Mouse (Mus musculus) forebrain, embryonic 16.5 days (tissue): ENCODE measurements at regions not wholly inside any gene's neighbourhood (a gene's known extent, or its start where the extent isn't known, plus 50 kb on each side); places are given as distances from the start of the nearest gene placed in this dataset.

Source experiments
- ATAC-seq: fragments of 200-750 bp; cut with Nextera tagmentation; 2 replicates; pipeline ENCODE4 v1.8.0; 2017; ENCODE audit warnings: mild to moderate bottlenecking, moderate library complexity
- H3K27ac ChIP-seq: fragments of 300-500 bp; sonication (generic); 2 replicates; pipeline ENCODE4 v1.5.1; 2014; ENCODE audit warnings: low read length, control low read depth
- H3K27me3 ChIP-seq: fragments of 300-500 bp; sonication (generic); replicated peaks from 2 replicates; pipeline ENCODE4 v1.6.1; 2014; ENCODE audit warnings: low read length; ENCODE audit not compliant: control insufficient read depth, insufficient read depth
- H3K36me3 ChIP-seq: fragments of 300-500 bp; sonication (generic); 2 replicates; pipeline ENCODE4 v1.6.1; 2014; ENCODE audit not compliant: control insufficient read depth, insufficient read depth
- H3K4me1 ChIP-seq: fragments of 300-500 bp; sonication (generic); replicated peaks from 2 replicates; pipeline ENCODE4 v1.6.1; 2014; ENCODE audit warnings: low read length; ENCODE audit not compliant: control insufficient read depth, insufficient read depth
- H3K4me2 ChIP-seq: fragments of 300-500 bp; sonication (generic); 2 replicates; pipeline ENCODE4 v1.6.1; 2014; ENCODE audit warnings: mild to moderate bottlenecking, low read length, control low read depth
- H3K4me3 ChIP-seq: fragments of 300-500 bp; sonication (generic); replicated peaks from 2 replicates; pipeline ENCODE4 v1.5.1; 2014; ENCODE audit warnings: mild to moderate bottlenecking, low read length, control low read depth
- H3K9ac ChIP-seq: fragments of 300-500 bp; sonication (generic); replicated peaks from 2 replicates; pipeline ENCODE4 v1.6.1; 2014; ENCODE audit warnings: low read depth, low read length, control low read depth
- H3K9me3 ChIP-seq: fragments of 300-500 bp; sonication (generic); 2 replicates; pipeline ENCODE4 v1.6.1; 2016; ENCODE audit warnings: low read length; ENCODE audit not compliant: control insufficient read depth
- WGBS: fragments of 180-500 bp; shearing (Covaris S2); extraction: QIAGEN DNeasy Blood & Tissue Kit; methylation state at CpG from one replicate; pipeline ENCODE4 v1.1.7; 2014; 5-methylcytosine and 5-hydroxymethylcytosine counted together

- no peak for ATAC-seq
- H3K4me2 ChIP-seq, result no peak overlapping the region
Observed at GRCm38 (mm10) chr3:3000199-3000598, 2750.4 kb upstream of the Gm8797 start.

DNA sequence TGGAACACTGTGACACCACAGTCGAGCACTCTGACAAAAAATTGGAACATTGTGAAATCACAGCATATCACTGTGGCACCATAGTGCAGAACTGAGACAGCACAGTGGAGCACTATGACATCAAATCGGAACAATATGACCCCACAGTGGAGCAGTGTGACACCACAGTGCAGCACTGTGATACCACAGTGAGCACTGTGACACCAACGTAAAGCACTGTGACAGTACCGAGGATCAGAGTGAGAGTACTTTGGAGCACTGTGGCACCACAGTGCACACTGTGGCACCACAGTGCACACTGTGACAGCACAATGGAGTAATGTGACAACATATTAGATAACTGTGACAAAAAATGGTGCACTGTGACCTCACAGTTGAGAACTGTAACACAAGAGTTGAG is 2749.4 kb upstream of the Gm8797 start:
- no peaks in the 10 kb centered on the region for H3K4me1 ChIP-seq
- H3K4me2 ChIP-seq, result no peak overlapping the region
- H3K36me3 ChIP-seq, result no peaks in the 10 kb centered on the region
- H3K4me3 ChIP-seq, result no peak overlapping the region
- no peak for ATAC-seq
- no peak overlapping the region for H3K9ac ChIP-seq
- no peaks in the 10 kb centered on the region for H3K27me3 ChIP-seq
- H3K27ac ChIP-seq, result no peak overlapping the region
- peaks cover 41% of the 10 kb centered on the region for H3K9me3 ChIP-seq
- WGBS, result 71% methylated on average over 4 of the region's 4 CpGs

More at GRCm38 (mm10) chr3:3000199-3000598, 2750.4 kb upstream of the Gm8797 start:
- H3K36me3 ChIP-seq, result no peaks in the 10 kb centered on the region
- no peak overlapping the region for H3K27ac ChIP-seq
- H3K4me3 ChIP-seq, result no peak overlapping the region
- H3K9ac ChIP-seq, result no peak overlapping the region
- H3K4me1 ChIP-seq, result no peaks in the 10 kb centered on the region
- no peaks in the 10 kb centered on the region for H3K27me3 ChIP-seq
- peaks cover 32% of the 10 kb centered on the region for H3K9me3 ChIP-seq

GRCm38 (mm10) chr3:3001639-3002038 is 2749.0 kb upstream of the Gm8797 start:
- Histone ChIP-seq H3K36me3 (no peaks in the 10 kb centered on the region), H3K9ac (no peak overlapping the region), H3K27ac (no peak overlapping the region), H3K4me1 (no peaks in the 10 kb centered on the region), H3K4me3 (no peak overlapping the region), H3K4me2 (no peak overlapping the region), H3K9me3 (peaks cover 45% of the 10 kb centered on the region), H3K27me3 (no peaks in the 10 kb centered on the region)
- ATAC-seq, result no peak

DNA sequence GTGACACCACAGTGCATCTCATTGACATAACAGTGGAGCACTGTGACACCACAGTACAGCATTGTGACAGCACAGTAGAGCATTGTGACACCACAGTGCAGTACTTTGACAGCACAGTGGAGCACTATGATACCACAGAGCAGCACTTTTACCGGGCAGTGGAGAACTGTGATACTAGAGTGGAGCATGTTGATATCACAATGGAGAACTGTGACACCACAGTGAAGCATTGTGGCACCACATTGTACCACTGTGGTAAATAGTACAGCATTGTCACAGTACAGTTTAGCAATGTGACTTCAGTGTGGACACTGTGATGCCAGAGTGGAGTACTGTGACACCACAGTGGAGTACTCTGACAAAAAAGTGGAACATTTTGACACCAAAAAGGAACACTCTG is 2747.2 kb upstream of the Gm8797 start:
- Histone ChIP-seq H3K4me1 (no peaks in the 10 kb centered on the region), H3K27me3 (no peaks in the 10 kb centered on the region), H3K36me3 (no peaks in the 10 kb centered on the region), H3K4me2 (no peak overlapping the region), H3K27ac (no peak overlapping the region), H3K9ac (no peak overlapping the region), H3K4me3 (no peak overlapping the region), H3K9me3 (peaks cover 53% of the 10 kb centered on the region)
- 86% methylated on average over 1 of the region's 1 CpGs for WGBS
- ATAC-seq, result no peak

GRCm38 (mm10) chr3:3011111-3011510 is 2739.5 kb upstream of the Gm8797 start:
- WGBS, result 67% methylated on average over 1 of the region's 1 CpGs
- Histone ChIP-seq H3K4me3 (no peak overlapping the region), H3K4me2 (no peak overlapping the region), H3K27me3 (no peaks in the 10 kb centered on the region), H3K4me1 (no peaks in the 10 kb centered on the region), H3K9ac (no peak overlapping the region), H3K27ac (no peak overlapping the region), H3K9me3 (peaks cover 67% of the 10 kb centered on the region), H3K36me3 (no peaks in the 10 kb centered on the region)
- no peak for ATAC-seq

DNA sequence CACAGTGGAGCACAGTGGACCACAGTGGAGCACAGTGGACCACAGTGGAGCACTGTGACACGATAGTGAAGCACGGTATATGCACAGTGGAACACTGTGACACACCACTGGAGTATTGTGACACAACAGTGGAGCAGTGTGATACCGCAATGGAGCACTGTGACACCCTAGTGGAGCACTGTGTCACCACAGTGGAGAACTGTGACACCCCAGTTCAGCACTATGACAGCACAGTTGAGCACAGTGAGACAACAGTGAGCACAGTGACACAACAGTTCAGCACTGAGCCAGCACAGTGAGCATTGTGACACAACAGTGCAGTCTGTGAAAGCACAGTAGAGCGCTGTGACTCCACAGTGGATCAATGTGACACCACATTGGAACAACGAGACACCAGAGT is 2737.7 kb upstream of the Gm8797 start:
- Histone ChIP-seq H3K4me2 (no peak overlapping the region), H3K4me1 (no peaks in the 10 kb centered on the region), H3K4me3 (no peak overlapping the region), H3K36me3 (no peaks in the 10 kb centered on the region), H3K27ac (no peak overlapping the region), H3K9me3 (peaks cover 54% of the 10 kb centered on the region), H3K9ac (no peak overlapping the region), H3K27me3 (no peaks in the 10 kb centered on the region)
- no peak for ATAC-seq
- 77% methylated on average over 5 of the region's 5 CpGs for WGBS

- Histone ChIP-seq H3K4me3 (no peak overlapping the region), H3K4me1 (no peaks in the 10 kb centered on the region), H3K27me3 (no peaks in the 10 kb centered on the region), H3K4me2 (no peak overlapping the region), H3K9me3 (peaks cover 47% of the 10 kb centered on the region), H3K36me3 (no peaks in the 10 kb centered on the region), H3K27ac (no peak overlapping the region), H3K9ac (no peak overlapping the region)
- ATAC-seq, result no peak
Observed at GRCm38 (mm10) chr3:3014978-3015377, 2735.6 kb upstream of the Gm8797 start.

- Histone ChIP-seq H3K36me3 (no peaks in the 10 kb centered on the region), H3K27me3 (no peaks in the 10 kb centered on the region), H3K4me1 (no peaks in the 10 kb centered on the region), H3K9me3 (peaks cover 41% of the 10 kb centered on the region), H3K4me3 (no peak overlapping the region), H3K27ac (no peak overlapping the region), H3K9ac (no peak overlapping the region), H3K4me2 (no peak overlapping the region)
- WGBS, result 88% methylated on average over 1 of the region's 1 CpGs
- no peak for ATAC-seq
Observed at GRCm38 (mm10) chr3:3016572-3016971, 2734.0 kb upstream of the Gm8797 start.

- Histone ChIP-seq H3K9ac (no peak overlapping the region), H3K27me3 (no peaks in the 10 kb centered on the region), H3K36me3 (no peaks in the 10 kb centered on the region), H3K27ac (no peak overlapping the region), H3K4me2 (no peak overlapping the region), H3K4me1 (no peaks in the 10 kb centered on the region), H3K9me3 (peaks cover 50% of the 10 kb centered on the region), H3K4me3 (no peak overlapping the region)
- ATAC-seq, result no peak
- 98% methylated on average over 2 of the region's 2 CpGs for WGBS
Observed at GRCm38 (mm10) chr3:3032793-3033192, 2717.8 kb upstream of the Gm8797 start.
